Mouse (Mus musculus) erythroid progenitor cell, adult 5-6 weeks (primary cell): ENCODE data around the gene Ptp4a2. TPM values are rescaled to one million over a fixed set of nuclear protein-coding genes. Genes with fewer than 3 reads are reported as not detected.
"Not testable (repeated sequence)": the region's sequence is repeated elsewhere in the genome, so short reads cannot be mapped to it uniquely, and the experiment has no call there.

Experiments used
- ATAC-seq: replicated peaks from 2 replicates; pipeline ENCODE4 v1.8.0; 2016; ENCODE audit warnings: moderate number of reproducible peaks, mild to moderate bottlenecking, moderate TSS enrichment, inconsistent platforms; ENCODE audit not compliant: poor library complexity, low FRiP score, severe bottlenecking
- total RNA-seq, 2 experiments: library from RNA; stranded (forward) in 1 of 2; stranded (reverse) in 1 of 2; fragments of 150-400 nt in 1 of 2; fragments of 186-747, 209-891 nt in 1 of 2; gene quantifications; 2 replicates each; pipeline versions ENCODE4 v1.2.3 to v1.2.4; 2015 to 2017; ENCODE audit warnings: low replicate concordance in 2 of 2

Gene Ptp4a2
- total RNA-seq (2015; ENCODE audit: low replicate concordance) (228 and 468 TPM in 2 replicates), total RNA-seq (2017; ENCODE audit: low replicate concordance) (166 and 170 TPM in 2 replicates)

GRCm38 (mm10) chr4:129810798-129811604 lies at the start of gene Ptp4a2:
TSS of gene Ptp4a2 (plus strand) at chr4:129811219.
- no peak for ATAC-seq

- no peak for ATAC-seq
These were observed 49.4 kb upstream of the Ptp4a2 start for GRCm38 (mm10) chr4:129761606-129762005.

GRCm38 (mm10) chr4:129762496-129762895 lies 48.5 kb upstream of the Ptp4a2 start:
- ATAC-seq, result not testable (repeated sequence)

GRCm38 (mm10) chr4:129765351-129765750 lies 45.7 kb upstream of the Ptp4a2 start:
- no peak for ATAC-seq

GRCm38 (mm10) chr4:129767782-129768181 lies 43.2 kb upstream of the Ptp4a2 start:
- ATAC-seq, result no peak

GRCm38 (mm10) chr4:129768742-129769141 lies 42.3 kb upstream of the Ptp4a2 start:
- ATAC-seq, result not testable (repeated sequence)

- no peak for ATAC-seq
These were observed 40.4 kb upstream of the Ptp4a2 start for GRCm38 (mm10) chr4:129770600-129770999.

- no peak for ATAC-seq
These were observed 39.7 kb upstream of the Ptp4a2 start for GRCm38 (mm10) chr4:129771314-129771671.

GRCm38 (mm10) chr4:129771672-129772521 lies 39.1 kb upstream of the Ptp4a2 start:
- no peak for ATAC-seq

GRCm38 (mm10) chr4:129781881-129782675 lies 28.9 kb upstream of the Ptp4a2 start:
- ATAC-seq, result no peak

- ATAC-seq, result 0 out of 2 replicates have a peak, but pooled peaks have one; percentile 30
These were observed 28.1 kb upstream of the Ptp4a2 start for GRCm38 (mm10) chr4:129782857-129783331.

- ATAC-seq, result no peak
These were observed 27.5 kb upstream of the Ptp4a2 start for GRCm38 (mm10) chr4:129783506-129783905.

GRCm38 (mm10) chr4:129785178-129785577 lies 25.8 kb upstream of the Ptp4a2 start:
- ATAC-seq, result peak; percentile 77

- no peak for ATAC-seq
These were observed 22.3 kb upstream of the Ptp4a2 start for GRCm38 (mm10) chr4:129788693-129789092.

GRCm38 (mm10) chr4:129789635-129790034 lies 21.4 kb upstream of the Ptp4a2 start:
- ATAC-seq, result no peak

GRCm38 (mm10) chr4:129790475-129790874 lies 20.5 kb upstream of the Ptp4a2 start:
- ATAC-seq, result no peak

- ATAC-seq, result no peak
These were observed 19.6 kb upstream of the Ptp4a2 start for GRCm38 (mm10) chr4:129791399-129791798.

- ATAC-seq, result no peak
These were observed 18.3 kb upstream of the Ptp4a2 start for GRCm38 (mm10) chr4:129792666-129793202.

- 0 out of 2 replicates have a peak, but pooled peaks have one; percentile 19 for ATAC-seq
These were observed 17.2 kb upstream of the Ptp4a2 start for GRCm38 (mm10) chr4:129793713-129794329.
